Mouse (Mus musculus): ENCODE results near the gene Churc1. TPM values are rescaled to one million over a fixed set of nuclear protein-coding genes. Genes with fewer than 3 reads are reported as not detected.
A peak's percentile ranks its signal among the peaks of the same experiment; 100 is the strongest.

The Churc1 gene
- polyA plus RNA-seq, 1 experiment: 5.6 TPM

DNA sequence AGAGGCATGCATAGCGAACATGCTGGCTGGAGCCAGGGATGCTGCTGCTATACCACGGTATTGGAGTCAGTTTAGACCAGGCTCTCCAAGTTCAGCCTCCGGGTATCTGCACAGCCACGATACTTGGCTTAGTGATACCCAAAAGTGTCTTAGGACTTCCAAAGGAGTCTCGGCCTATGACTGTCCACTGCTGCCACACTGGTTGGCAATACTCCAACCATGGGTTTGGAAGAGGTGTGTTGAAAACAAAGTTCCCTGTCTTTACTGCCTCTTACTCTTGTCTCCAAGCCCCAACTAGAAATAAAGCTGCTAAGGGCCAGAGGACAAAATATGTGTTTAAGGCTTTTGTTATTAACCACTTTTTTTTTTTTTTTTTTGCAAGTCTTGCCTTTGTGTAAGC, 45.2 kb downstream of the Churc1 start:
- Histone ChIP-seq H3K36me3 (replicated peaks; ENCODE audit: low read length) (no peaks in the 10 kb centered on the region), H3K4me3 (replicated peaks) (no peak overlapping the region), H3K27me3 (replicated peaks) (peaks cover 57% of the 10 kb centered on the region), H3K9me3 (no peaks in the 10 kb centered on the region), H3K4me1 (peaks cover 8% of the 10 kb centered on the region)
- TF ChIP-seq FLI1 (IDR thresholded peaks at IDR 0.05; ENCODE audit: low read length) (no peak), GATA1 (IDR thresholded peaks at IDR 0.05; ENCODE audit: borderline replicate concordance, low read length) (no peak)

DNA sequence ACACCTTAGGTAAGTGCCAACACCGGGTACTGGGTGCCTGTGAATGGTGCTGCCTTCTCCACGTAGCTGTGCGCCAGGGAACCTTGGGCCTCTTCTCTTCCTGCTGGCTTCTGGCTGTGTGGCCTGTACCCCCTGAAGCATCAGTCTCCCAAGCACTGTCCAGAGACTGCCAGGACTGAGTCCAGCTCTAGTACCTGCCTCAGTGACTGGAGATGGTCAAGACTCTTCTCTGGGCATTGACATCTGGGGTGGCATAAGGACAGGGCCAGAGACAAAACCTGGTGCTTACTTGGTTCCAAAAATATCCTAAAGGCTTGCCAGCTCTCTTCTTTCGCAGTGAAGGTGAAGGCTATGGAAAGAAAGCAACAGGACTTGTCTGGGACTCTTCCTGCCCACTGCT, 45.7 kb downstream of the Churc1 start:
- TF ChIP-seq GATA1 (IDR thresholded peaks at IDR 0.05; ENCODE audit: borderline replicate concordance, low read length): no peak
- no peak for TF ChIP-seq FLI1 (IDR thresholded peaks at IDR 0.05; ENCODE audit: low read length)
- Histone ChIP-seq H3K27me3 (replicated peaks) (peaks cover 56% of the 10 kb centered on the region), H3K9me3 (no peaks in the 10 kb centered on the region), H3K4me1 (peaks cover 8% of the 10 kb centered on the region), H3K4me3 (replicated peaks) (peak overlapping the region; percentile 28), H3K36me3 (replicated peaks; ENCODE audit: low read length) (no peaks in the 10 kb centered on the region)

DNA sequence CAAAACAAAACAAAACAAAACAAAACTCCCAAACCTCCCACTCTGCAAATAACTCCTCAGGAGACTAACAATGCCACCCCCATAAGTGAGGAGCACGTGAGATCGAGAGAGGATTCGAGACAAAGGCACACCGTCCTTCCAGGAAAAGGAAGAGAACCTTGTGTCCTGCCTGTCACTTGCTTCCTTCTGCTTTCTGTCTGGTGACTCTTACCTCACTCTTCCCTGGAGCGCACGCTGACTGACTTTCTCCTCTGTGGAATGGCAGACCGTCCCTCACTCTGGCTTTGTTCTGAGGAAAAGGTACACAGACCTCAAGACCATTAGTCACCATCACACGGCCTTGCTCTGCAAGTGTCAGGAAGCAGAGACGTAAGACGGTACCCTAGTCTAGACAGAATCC, 48.2 kb downstream of the Churc1 start:
- H3K36me3 ChIP-seq (replicated peaks; ENCODE audit: low read length): no peaks in the 10 kb centered on the region
- peaks cover 8% of the 10 kb centered on the region for H3K4me1 ChIP-seq
- peaks cover 68% of the 10 kb centered on the region for H3K27me3 ChIP-seq (replicated peaks)
- TF ChIP-seq FLI1 (IDR thresholded peaks at IDR 0.05; ENCODE audit: low read length) (no peak), GATA1 (IDR thresholded peaks at IDR 0.05; ENCODE audit: borderline replicate concordance, low read length) (no peak)
- H3K9me3 ChIP-seq: no peaks in the 10 kb centered on the region
- peak overlapping the region; percentile 50 for H3K4me3 ChIP-seq (replicated peaks)

DNA sequence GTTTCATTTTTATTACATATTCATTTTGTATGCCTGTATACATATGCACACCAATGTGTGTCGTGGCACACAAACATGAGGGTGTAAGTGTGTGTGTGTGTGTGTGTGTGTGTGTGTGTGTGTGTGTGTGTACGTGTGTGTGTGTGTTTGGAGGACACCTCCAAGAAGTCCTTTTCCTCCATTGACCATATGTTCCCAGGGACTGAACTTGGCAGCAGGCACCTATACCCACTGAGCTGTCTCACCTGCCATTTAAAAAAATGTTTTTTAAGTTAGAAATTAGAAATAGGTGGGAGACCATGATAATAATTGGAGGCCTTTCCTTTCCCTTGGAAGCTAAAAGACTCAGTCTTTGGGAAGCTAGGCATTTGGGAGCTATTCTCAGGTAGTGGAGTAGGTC, 48.8 kb downstream of the Churc1 start:
- H3K4me3 ChIP-seq (replicated peaks): no peak overlapping the region
- no peaks in the 10 kb centered on the region for H3K9me3 ChIP-seq
- peaks cover 74% of the 10 kb centered on the region for H3K27me3 ChIP-seq (replicated peaks)

DNA sequence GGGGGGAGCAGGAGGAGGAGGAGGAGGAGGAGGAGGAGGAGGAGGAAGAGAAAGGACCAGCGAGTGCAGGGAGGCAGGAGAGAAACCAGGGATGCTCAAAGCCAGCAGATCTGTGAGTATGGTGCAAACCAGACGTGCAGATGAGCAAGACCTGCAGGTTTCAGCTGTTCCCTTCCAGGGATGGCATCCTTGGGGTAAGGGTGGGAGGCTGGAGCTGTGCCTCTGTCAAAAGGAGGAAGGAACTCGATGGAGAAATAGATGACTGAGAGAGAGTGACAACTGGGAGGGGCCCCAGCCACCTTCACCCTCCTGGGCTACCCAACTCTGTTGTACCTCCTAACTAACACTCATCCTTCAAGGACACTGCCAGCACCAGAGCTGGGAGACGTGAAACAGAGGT, 51.4 kb downstream of the Churc1 start:
- H3K4me3 ChIP-seq (replicated peaks): no peak overlapping the region
- peaks cover 87% of the 10 kb centered on the region for H3K27me3 ChIP-seq (replicated peaks)
- H3K9me3 ChIP-seq: no peaks in the 10 kb centered on the region
- H3K36me3 ChIP-seq (replicated peaks; ENCODE audit: low read length): no peaks in the 10 kb centered on the region
- peaks cover 15% of the 10 kb centered on the region for H3K4me1 ChIP-seq
- TF ChIP-seq GATA1 (IDR thresholded peaks at IDR 0.05; ENCODE audit: borderline replicate concordance, low read length) (no peak), FLI1 (IDR thresholded peaks at IDR 0.05; ENCODE audit: low read length) (no peak)

More for the DNA sequence above, 48.8 kb downstream of the Churc1 start:
- peaks cover 8% of the 10 kb centered on the region for H3K4me1 ChIP-seq
- TF ChIP-seq FLI1 (IDR thresholded peaks at IDR 0.05; ENCODE audit: low read length) (no peak), GATA1 (IDR thresholded peaks at IDR 0.05; ENCODE audit: borderline replicate concordance, low read length) (no peak)
- H3K36me3 ChIP-seq (replicated peaks; ENCODE audit: low read length): no peaks in the 10 kb centered on the region

DNA sequence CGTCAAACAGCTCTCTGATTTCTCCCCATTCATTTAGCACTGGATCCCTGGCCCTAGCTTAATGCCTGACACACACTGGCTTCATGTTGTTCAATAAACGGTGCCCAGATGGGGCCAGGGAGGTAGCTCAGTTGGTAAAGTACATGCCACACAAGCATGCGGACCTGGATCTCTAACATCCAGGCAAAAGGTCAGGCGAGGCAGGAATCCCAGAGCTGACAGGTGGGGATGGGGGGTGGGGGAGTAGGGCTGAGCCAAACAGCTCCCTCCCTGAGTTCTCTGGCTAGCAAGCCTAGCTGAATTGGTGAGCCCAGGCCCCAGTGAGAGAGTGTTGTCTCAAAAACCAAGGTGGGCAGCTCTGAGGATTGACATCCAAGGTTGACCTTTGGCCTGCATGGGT, 51.8 kb downstream of the Churc1 start:
- TF ChIP-seq GATA1 (IDR thresholded peaks at IDR 0.05; ENCODE audit: borderline replicate concordance, low read length): no peak
- peaks cover 19% of the 10 kb centered on the region for H3K4me1 ChIP-seq
- no peaks in the 10 kb centered on the region for H3K9me3 ChIP-seq
- H3K36me3 ChIP-seq (replicated peaks; ENCODE audit: low read length): no peaks in the 10 kb centered on the region
- H3K27me3 ChIP-seq (replicated peaks): peaks cover 92% of the 10 kb centered on the region
- H3K4me3 ChIP-seq (replicated peaks): no peak overlapping the region

DNA sequence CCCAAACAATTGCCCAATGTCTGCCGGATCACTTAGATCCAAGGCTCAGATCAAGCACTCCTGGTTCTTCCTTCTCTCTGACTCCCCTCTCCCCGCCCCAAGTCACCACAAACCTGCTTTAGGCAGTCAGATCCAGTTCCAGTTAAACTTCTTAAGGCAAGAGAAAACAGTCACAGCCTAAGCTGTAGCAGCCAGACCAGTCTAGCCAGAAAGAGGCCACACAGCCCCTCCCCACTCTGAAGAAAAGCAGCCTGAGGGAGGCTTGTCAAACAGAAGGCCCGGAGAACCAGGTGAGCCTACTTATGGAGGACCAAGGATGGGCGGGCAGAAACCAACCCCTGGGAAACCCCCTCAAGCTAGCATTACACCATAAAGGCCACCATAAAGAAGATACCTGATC, 52.8 kb downstream of the Churc1 start:
- Histone ChIP-seq H3K36me3 (replicated peaks; ENCODE audit: low read length) (no peaks in the 10 kb centered on the region), H3K27me3 (replicated peaks) (peaks cover 92% of the 10 kb centered on the region), H3K4me3 (replicated peaks) (no peak overlapping the region), H3K4me1 (peaks cover 25% of the 10 kb centered on the region), H3K9me3 (no peaks in the 10 kb centered on the region)
- TF ChIP-seq FLI1 (IDR thresholded peaks at IDR 0.05; ENCODE audit: low read length): no peak
- no peak for TF ChIP-seq GATA1 (IDR thresholded peaks at IDR 0.05; ENCODE audit: borderline replicate concordance, low read length)

DNA sequence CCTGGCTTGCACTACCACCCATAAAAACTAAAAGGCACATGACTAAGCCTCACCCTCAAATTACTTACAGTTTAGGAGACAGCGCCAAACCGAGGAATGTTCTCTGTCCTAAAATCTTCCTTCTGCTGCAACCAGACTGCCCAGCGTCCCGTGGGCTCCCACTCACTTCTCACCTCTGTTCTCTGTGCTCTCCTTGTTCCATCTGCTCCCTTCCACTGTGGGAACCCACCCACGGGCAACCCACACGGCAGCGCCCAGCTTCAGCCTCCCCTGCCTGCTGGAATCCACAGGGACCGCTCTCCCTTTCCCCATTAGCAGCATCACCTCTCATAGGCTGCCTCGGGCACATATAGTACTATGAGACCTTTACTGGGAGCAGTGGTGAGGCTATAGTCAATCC, 53.6 kb downstream of the Churc1 start:
- H3K27me3 ChIP-seq (replicated peaks): peaks cover 95% of the 10 kb centered on the region
- no peaks in the 10 kb centered on the region for H3K9me3 ChIP-seq
- no peak overlapping the region for H3K4me3 ChIP-seq (replicated peaks)
- TF ChIP-seq FLI1 (IDR thresholded peaks at IDR 0.05; ENCODE audit: low read length) (no peak), GATA1 (IDR thresholded peaks at IDR 0.05; ENCODE audit: borderline replicate concordance, low read length) (no peak)
- peaks cover 18% of the 10 kb centered on the region for H3K4me1 ChIP-seq
- H3K36me3 ChIP-seq (replicated peaks; ENCODE audit: low read length): no peaks in the 10 kb centered on the region

DNA sequence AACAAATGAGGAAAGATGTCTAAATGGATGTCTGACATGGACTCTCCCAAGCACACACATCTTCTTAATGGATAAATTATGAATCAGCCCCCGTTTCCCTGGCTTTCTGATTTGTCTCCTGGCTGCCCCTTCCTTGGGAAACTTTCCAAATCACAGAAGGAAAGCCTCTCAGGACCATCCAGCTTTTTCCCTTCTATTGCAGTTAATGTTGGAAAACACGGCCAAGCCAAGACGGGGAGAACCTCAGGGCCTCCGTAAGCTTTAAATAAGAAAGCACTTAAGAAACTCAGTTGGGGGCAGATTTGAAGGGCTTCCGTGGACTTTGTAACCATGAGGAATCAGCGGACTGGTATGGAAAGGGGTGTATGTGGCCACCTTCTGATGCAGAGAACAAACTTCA, 54.5 kb downstream of the Churc1 start:
- no peak overlapping the region for H3K4me3 ChIP-seq (replicated peaks)
- no peaks in the 10 kb centered on the region for H3K36me3 ChIP-seq (replicated peaks; ENCODE audit: low read length)
- H3K27me3 ChIP-seq (replicated peaks): peaks cover 98% of the 10 kb centered on the region
- peaks cover 27% of the 10 kb centered on the region for H3K4me1 ChIP-seq
- no peaks in the 10 kb centered on the region for H3K9me3 ChIP-seq
- TF ChIP-seq FLI1 (IDR thresholded peaks at IDR 0.05; ENCODE audit: low read length): no peak
- TF ChIP-seq GATA1 (IDR thresholded peaks at IDR 0.05; ENCODE audit: borderline replicate concordance, low read length): no peak

DNA sequence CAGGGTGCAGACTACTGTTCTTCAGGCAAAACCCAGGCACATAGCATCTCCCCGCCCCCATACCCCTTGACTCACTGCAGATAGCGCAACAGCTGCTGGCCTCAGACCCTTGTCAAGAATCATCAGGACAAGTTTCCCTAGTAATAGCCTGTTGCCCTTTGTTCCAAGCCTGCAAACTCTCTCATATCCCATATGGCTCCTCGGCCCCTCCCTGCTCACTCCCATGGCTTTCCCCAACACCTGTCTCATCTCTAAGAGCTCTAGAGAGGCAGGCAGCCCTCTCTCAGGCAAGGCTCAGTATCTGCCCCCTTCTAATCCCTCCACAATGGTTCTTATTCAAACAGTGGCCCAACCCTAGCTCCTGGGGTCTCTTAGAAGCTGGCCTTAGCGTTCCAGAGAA, 55.3 kb downstream of the Churc1 start:
- Histone ChIP-seq H3K9me3 (no peaks in the 10 kb centered on the region), H3K36me3 (replicated peaks; ENCODE audit: low read length) (no peaks in the 10 kb centered on the region), H3K4me1 (peaks cover 27% of the 10 kb centered on the region), H3K27me3 (replicated peaks) (peaks cover 98% of the 10 kb centered on the region), H3K4me3 (replicated peaks) (no peak overlapping the region)
- TF ChIP-seq FLI1 (IDR thresholded peaks at IDR 0.05; ENCODE audit: low read length): no peak

DNA sequence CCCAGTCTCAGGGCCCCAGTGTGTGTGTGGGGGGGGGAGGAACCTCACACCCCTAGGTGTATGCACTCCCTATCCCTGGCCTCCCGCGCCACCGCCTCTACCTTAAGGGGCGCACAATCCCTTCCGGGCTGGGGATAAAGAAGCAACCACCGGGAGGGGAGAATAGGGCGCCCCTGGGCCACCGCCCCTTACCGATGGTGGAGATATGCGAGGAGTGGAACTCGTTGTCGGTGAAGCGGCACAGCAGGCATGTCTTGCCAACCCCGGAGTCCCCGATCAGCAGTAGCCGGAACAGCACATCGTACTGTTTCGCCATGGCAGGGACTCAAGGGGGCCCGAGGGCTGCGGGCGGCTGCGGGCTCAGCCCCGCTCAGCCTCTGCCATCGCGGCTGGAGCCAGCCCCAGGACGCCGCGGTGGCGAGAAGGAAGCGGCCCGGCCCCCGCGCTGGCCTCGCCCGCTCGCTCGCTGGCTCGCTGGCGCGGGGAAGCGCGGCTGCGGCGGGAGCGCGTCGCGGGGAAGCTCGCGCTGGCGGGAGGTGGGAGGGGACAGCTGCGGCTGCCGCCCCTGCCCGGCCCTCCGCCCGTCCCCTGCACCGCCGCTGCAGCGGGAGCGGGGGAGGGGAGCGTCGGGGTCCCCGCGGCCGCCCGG, 56.8 kb downstream of the Churc1 start:
- peak overlapping the region; percentile 90 for H3K4me3 ChIP-seq (replicated peaks)
- TF ChIP-seq GATA1 (IDR thresholded peaks at IDR 0.05; ENCODE audit: borderline replicate concordance, low read length): no peak
- TF ChIP-seq FLI1 (IDR thresholded peaks at IDR 0.05; ENCODE audit: low read length): no peak
- no peaks in the 10 kb centered on the region for H3K9me3 ChIP-seq
- H3K27me3 ChIP-seq (replicated peaks): peaks cover 94% of the 10 kb centered on the region
- no peaks in the 10 kb centered on the region for H3K36me3 ChIP-seq (replicated peaks; ENCODE audit: low read length)
- peaks cover 28% of the 10 kb centered on the region for H3K4me1 ChIP-seq

All from megakaryocyte, embryonic 14.5 days (primary cell).